Mouse (Mus musculus) embryonic fibroblast, embryonic 13.5 days (primary cell): ENCODE results near the gene Cipc.

ENCODE experiments used
- CTCF ChIP-seq: IDR thresholded peaks from 2 replicates; pipeline ENCODE4 v1.5.1; 2011; ENCODE audit warnings: mild to moderate bottlenecking, control low read depth, low read length, moderate library complexity, borderline replicate concordance; ENCODE audit not compliant: insufficient read depth
- POLR2A ChIP-seq: IDR thresholded peaks from 2 replicates; pipeline ENCODE4 v1.6.1; 2011; ENCODE audit warnings: low read depth, mild to moderate bottlenecking, control low read depth, low read length, moderate library complexity

DNA sequence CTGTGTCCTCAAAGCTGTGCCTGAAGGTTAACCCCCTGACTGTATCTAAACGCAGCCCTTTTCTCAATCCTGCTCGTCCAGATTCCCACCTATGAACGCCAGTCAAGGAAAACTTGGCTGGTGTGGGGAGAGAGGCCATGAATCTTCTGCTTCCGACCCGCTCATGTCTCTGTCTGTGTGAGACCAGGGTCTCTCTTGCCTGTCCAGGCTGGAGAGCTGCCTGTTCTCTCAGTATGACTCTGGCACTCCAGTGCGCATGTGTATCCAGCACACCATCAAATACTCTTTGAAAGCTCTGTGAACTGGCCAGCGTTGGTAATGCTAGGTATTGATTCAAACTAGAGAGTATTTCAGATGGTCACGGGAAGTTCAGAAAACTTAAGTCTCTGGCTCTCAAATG, 3.4 kb upstream of the Cipc start:
- no peak for TF ChIP-seq CTCF
- no peak for TF ChIP-seq POLR2A
